Mouse (Mus musculus) CH12.LX (cell line): ENCODE data around the gene Sstr3.
A peak's percentile ranks its signal among the peaks of the same experiment; 100 is the strongest.

ENCODE experiments used
- CHD1 ChIP-seq: IDR thresholded peaks from 2 replicates; pipeline ENCODE4 v1.6.1; 2012; ENCODE audit warnings: low read depth, low read length, improper control_type of control experiment, inconsistent platforms
- CTCF ChIP-seq, 2 experiments: IDR thresholded peaks in 1 of 2; conservative IDR thresholded peaks in 1 of 2; 2 replicates each; pipeline ENCODE4 v1.5.1; 2011 to 2012; ENCODE audit warnings: low read depth in 2 of 2, low read length in 2 of 2, improper control_type of control experiment in 1 of 2, inconsistent platforms in 1 of 2, mild to moderate bottlenecking in 1 of 2, moderate library complexity in 1 of 2
- EP300 ChIP-seq: IDR thresholded peaks from 2 replicates; pipeline ENCODE4 v1.6.1; 2011; ENCODE audit warnings: low read length, improper control_type of control experiment
- ETS1 ChIP-seq: conservative IDR thresholded peaks from 2 replicates; pipeline ENCODE4 v1.6.1; 2012; ENCODE audit warnings: low read depth, mild to moderate bottlenecking, inconsistent platforms, low read length, improper control_type of control experiment, moderate library complexity
- UBTF ChIP-seq: IDR thresholded peaks from 2 replicates; pipeline ENCODE4 v1.6.1; 2012; ENCODE audit warnings: low read depth, mild to moderate bottlenecking, inconsistent platforms, low read length, improper control_type of control experiment, moderate library complexity
- ZNF384 ChIP-seq: IDR thresholded peaks from 2 replicates; pipeline ENCODE4 v1.6.1; 2012; ENCODE audit warnings: low read depth, low read length, improper control_type of control experiment, inconsistent platforms

DNA sequence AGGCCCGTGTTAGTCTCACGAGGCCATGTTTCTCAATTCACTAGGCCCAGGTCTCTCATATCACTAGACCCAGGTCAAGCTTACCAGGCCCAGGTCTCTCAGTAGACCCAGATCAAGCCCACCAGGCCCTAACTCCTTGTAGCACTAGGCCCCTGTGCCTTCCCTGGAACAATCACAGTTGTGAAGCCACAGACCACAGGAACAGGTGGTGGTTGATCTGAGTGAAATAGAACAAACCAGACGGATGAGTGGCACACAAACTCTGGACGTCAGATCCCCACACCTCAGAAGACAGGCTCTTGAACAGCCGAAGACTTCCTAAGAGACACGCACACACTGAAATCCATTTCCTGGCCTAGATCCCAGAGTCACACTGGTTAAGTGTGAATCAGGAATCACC is 33.7 kb downstream of the Sstr3 start:
- TF ChIP-seq CTCF (conservative IDR thresholded peaks at IDR 0.05 in 1 of 2, IDR thresholded peaks at IDR 0.05 in 1 of 2; ENCODE audit: low read depth in 2 of 2, low read length in 2 of 2) (no peak), ETS1 (peak; percentile 49; the same call in 1 of the 2 replicates), ZNF384 (no peak), UBTF (no peak), CHD1 (no peak), EP300 (peak; percentile 38; the same call in 1 of the 2 replicates)
